Mouse (Mus musculus) cortical plate, adult 2 months (tissue): ENCODE measurements around the gene Pip5k1c.

Experiments
- CTCF ChIP-seq: fragments of 200-500 bp; IDR thresholded peaks from 2 replicates; pipeline ENCODE4 v1.5.1; 2011; ENCODE audit warnings: mild to moderate bottlenecking, control low read depth, low read length; ENCODE audit not compliant: insufficient read depth; ENCODE audit errors: extremely low read depth
- POLR2A ChIP-seq: fragments of 200-500 bp; IDR thresholded peaks from 2 replicates; pipeline ENCODE4 v1.6.1; 2011; ENCODE audit warnings: mild to moderate bottlenecking, low read length, control low read depth; ENCODE audit not compliant: insufficient read depth; ENCODE audit errors: extremely low read depth

DNA sequence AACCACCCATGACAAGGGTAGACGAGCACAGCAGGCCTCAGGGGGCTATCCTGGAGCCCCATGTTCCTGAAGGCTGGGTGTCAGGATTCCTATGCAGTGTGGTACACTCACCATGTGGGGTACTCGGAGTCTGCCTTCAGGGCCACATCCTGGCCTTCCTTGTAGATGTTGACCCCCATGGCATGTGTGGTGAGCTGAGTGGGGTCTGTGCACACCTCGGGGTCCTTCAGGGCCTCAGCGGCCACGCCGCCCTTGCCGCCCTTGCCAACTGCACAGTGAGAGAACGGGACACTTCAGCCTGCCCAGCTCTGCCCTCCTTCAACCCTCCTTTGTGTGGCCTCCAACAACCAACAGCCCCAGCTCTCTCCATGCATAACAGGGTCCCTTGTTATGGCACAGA is 27.2 kb upstream of the Pip5k1c start:
- TF ChIP-seq CTCF: no peak
- TF ChIP-seq POLR2A: no peak
